Mouse (Mus musculus) embryonic facial prominence, embryonic 14.5 days (tissue): ENCODE data around the gene Mapkapk3. TPM values are rescaled to one million over a fixed set of nuclear protein-coding genes. Genes with fewer than 3 reads are reported as not detected.

ENCODE experiments used
- ATAC-seq: fragments of 200-750 bp; cut with Nextera tagmentation; 2 replicates; pipeline ENCODE4 v1.8.0; 2017; ENCODE audit warnings: low read depth, moderate number of reproducible peaks, moderate TSS enrichment
- DNase-seq: peaks from one replicate; pipeline ENCODE4 v3.0.0-alpha.2; 2015; ENCODE audit warnings: low spot score
- H3K27ac ChIP-seq: fragments of 300-500 bp; sonication (generic); replicated peaks from 2 replicates; pipeline ENCODE4 v1.5.1; 2014; ENCODE audit warnings: low read depth, mild to moderate bottlenecking, low read length, moderate library complexity
- H3K27me3 ChIP-seq: fragments of 300-500 bp; sonication (generic); replicated peaks from 2 replicates; pipeline ENCODE4 v1.6.1; 2014; ENCODE audit warnings: low read length; ENCODE audit not compliant: control insufficient read depth, insufficient read depth
- H3K36me3 ChIP-seq: fragments of 300-500 bp; sonication (generic); 2 replicates; pipeline ENCODE4 v1.6.1; 2014; ENCODE audit warnings: low read length, mixed read lengths; ENCODE audit not compliant: control insufficient read depth, insufficient read depth
- H3K4me1 ChIP-seq: fragments of 300-500 bp; sonication (generic); 2 replicates; pipeline ENCODE4 v1.6.1; 2014; ENCODE audit warnings: antibody characterized with exemption, low read length; ENCODE audit not compliant: control insufficient read depth, insufficient read depth
- H3K4me2 ChIP-seq: fragments of 300-500 bp; sonication (generic); 2 replicates; pipeline ENCODE4 v1.6.1; 2014; ENCODE audit warnings: low read depth, mild to moderate bottlenecking, low read length, moderate library complexity, mixed read lengths
- H3K4me3 ChIP-seq: fragments of 300-500 bp; sonication (generic); 2 replicates; pipeline ENCODE4 v1.5.1; 2014; ENCODE audit warnings: low read depth, mild to moderate bottlenecking, low read length
- H3K9ac ChIP-seq: fragments of 300-500 bp; sonication (generic); 2 replicates; pipeline ENCODE4 v1.6.1; 2014; ENCODE audit warnings: low read depth, mild to moderate bottlenecking, low read length, moderate library complexity, mixed read lengths
- H3K9me3 ChIP-seq: fragments of 300-500 bp; sonication (generic); 2 replicates; pipeline ENCODE4 v1.6.1; 2016; ENCODE audit warnings: low read length; ENCODE audit not compliant: control insufficient read depth
- WGBS: fragments of 180-500 bp; shearing (Covaris S2); extraction: QIAGEN DNeasy Blood & Tissue Kit; methylation state at CpG from one replicate; pipeline ENCODE4 v1.1.7; 2014; 5-methylcytosine and 5-hydroxymethylcytosine counted together
- polyA plus RNA-seq: library from polyadenylated mRNA; unstranded; fragments of >200 nt; fragmentation: Nextera tagmentation; extraction: Ambion mirVana; gene quantifications from 2 replicates; pipeline ENCODE4 v1.2.1, GENCODE M21; 2014

Mapkapk3 gene
- polyA plus RNA-seq, 1 experiment from 2014 or later, result 10.1 TPM

- H3K27me3 ChIP-seq, result no peaks in the 10 kb centered on the region
- WGBS, result 25% methylated on average over 8 of the region's 8 CpGs
- DNase-seq (peak; percentile 73), ATAC-seq (no peak)
- H3K27ac ChIP-seq, result no peak overlapping the region
- H3K9ac ChIP-seq, result peak overlapping the region; percentile 60; the same call in 1 of the 2 replicates
- peak overlapping the region; percentile 88 for H3K4me2 ChIP-seq
- H3K36me3 ChIP-seq, result no peaks in the 10 kb centered on the region
- peaks cover 4% of the 10 kb centered on the region for H3K4me1 ChIP-seq
- H3K9me3 ChIP-seq, result no peaks in the 10 kb centered on the region
- peak overlapping the region; percentile 54 for H3K4me3 ChIP-seq
Observed at GRCm38 (mm10) chr9:107288711-107289110, 966 bp downstream of the Mapkapk3 start.

- Histone ChIP-seq H3K4me1 (peaks cover 4% of the 10 kb centered on the region), H3K9ac (no peak overlapping the region), H3K4me2 (peak overlapping the region; percentile 88; the same call in 1 of the 2 replicates), H3K4me3 (peak overlapping the region; percentile 54; the same call in 1 of the 2 replicates), H3K27ac (no peak overlapping the region), H3K27me3 (no peaks in the 10 kb centered on the region), H3K9me3 (no peaks in the 10 kb centered on the region), H3K36me3 (no peaks in the 10 kb centered on the region)
- DNase-seq, result no peak
- 89% methylated on average over 14 of the region's 14 CpGs for WGBS
- ATAC-seq, result no peak
Observed at GRCm38 (mm10) chr9:107288105-107288650, 1.5 kb downstream of the Mapkapk3 start.

DNA sequence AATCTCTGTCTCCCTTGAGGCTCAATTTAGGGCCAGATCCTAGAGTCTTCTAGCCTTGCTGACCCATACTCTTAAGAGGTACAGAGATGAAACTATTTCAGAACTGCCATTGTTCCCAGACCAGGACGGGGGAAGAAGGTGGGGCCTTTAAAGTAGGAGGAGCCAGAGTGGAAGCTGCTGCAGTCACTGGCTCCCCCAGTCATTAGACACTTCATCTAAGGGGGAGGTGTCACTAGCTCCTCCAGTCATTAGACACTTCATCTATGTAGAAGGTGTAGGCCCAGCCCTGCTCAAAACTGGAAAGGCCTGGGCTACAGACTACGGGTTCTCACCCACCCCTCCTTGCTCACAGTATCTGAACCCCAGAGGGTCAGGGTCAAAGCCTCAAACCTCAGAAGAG lies 2.4 kb downstream of the Mapkapk3 start:
- Histone ChIP-seq H3K4me2 (no peak overlapping the region), H3K36me3 (no peaks in the 10 kb centered on the region), H3K4me3 (no peak overlapping the region), H3K27ac (no peak overlapping the region), H3K9me3 (no peaks in the 10 kb centered on the region), H3K4me1 (peaks cover 4% of the 10 kb centered on the region), H3K27me3 (no peaks in the 10 kb centered on the region), H3K9ac (no peak overlapping the region)
- no peak for DNase-seq
- no peak for ATAC-seq
- WGBS, result 59% methylated on average over 2 of the region's 2 CpGs

- no peaks in the 10 kb centered on the region for H3K36me3 ChIP-seq
- peaks cover 10% of the 10 kb centered on the region for H3K4me1 ChIP-seq
- H3K27me3 ChIP-seq, result no peaks in the 10 kb centered on the region
- H3K4me3 ChIP-seq, result no peak overlapping the region
- no peak overlapping the region for H3K27ac ChIP-seq
- DNase-seq (no peak), ATAC-seq (no peak)
- no peak overlapping the region for H3K9ac ChIP-seq
- WGBS, result 18% methylated on average over 3 of the region's 3 CpGs
- no peaks in the 10 kb centered on the region for H3K9me3 ChIP-seq
- H3K4me2 ChIP-seq, result no peak overlapping the region
Observed at GRCm38 (mm10) chr9:107285009-107285408, 4.7 kb downstream of the Mapkapk3 start.

DNA sequence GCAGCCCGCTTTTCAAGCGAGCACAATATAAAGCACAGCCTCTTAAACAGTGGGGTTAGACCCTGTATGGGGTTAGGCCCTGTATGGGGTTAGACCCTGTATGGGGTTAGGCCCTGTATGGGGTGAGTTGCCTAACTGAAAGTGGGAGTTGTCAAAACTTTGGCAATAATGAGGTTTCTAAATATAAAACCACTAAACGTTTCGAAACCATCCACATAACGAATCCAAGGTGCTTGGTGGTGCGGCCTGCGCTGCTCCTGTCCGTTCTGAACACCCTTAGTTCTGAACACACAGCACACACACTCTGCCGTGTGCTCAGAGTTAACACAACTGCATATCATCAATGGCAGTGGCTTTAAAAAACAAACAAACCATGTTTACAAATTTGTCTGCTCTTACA lies 6.7 kb downstream of the Mapkapk3 start:
- 76% methylated on average over 9 of the region's 9 CpGs for WGBS
- ATAC-seq, result no peak

GRCm38 (mm10) chr9:107281241-107281987 lies 8.3 kb downstream of the Mapkapk3 start:
- ATAC-seq (no peak), DNase-seq (no peak)
- Histone ChIP-seq H3K4me3 (no peak overlapping the region), H3K9me3 (no peaks in the 10 kb centered on the region), H3K36me3 (no peaks in the 10 kb centered on the region), H3K9ac (no peak overlapping the region), H3K27me3 (no peaks in the 10 kb centered on the region), H3K27ac (no peak overlapping the region), H3K4me2 (no peak overlapping the region), H3K4me1 (peaks cover 19% of the 10 kb centered on the region)
- WGBS, result 79% methylated on average over 5 of the region's 5 CpGs

More for the DNA sequence above, 6.7 kb downstream of the Mapkapk3 start:
- Histone ChIP-seq H3K9me3 (no peaks in the 10 kb centered on the region), H3K4me3 (no peak overlapping the region), H3K4me1 (peaks cover 19% of the 10 kb centered on the region), H3K27me3 (no peaks in the 10 kb centered on the region), H3K36me3 (no peaks in the 10 kb centered on the region), H3K4me2 (no peak overlapping the region), H3K27ac (no peak overlapping the region), H3K9ac (no peak overlapping the region)
- DNase-seq, result no peak

DNA sequence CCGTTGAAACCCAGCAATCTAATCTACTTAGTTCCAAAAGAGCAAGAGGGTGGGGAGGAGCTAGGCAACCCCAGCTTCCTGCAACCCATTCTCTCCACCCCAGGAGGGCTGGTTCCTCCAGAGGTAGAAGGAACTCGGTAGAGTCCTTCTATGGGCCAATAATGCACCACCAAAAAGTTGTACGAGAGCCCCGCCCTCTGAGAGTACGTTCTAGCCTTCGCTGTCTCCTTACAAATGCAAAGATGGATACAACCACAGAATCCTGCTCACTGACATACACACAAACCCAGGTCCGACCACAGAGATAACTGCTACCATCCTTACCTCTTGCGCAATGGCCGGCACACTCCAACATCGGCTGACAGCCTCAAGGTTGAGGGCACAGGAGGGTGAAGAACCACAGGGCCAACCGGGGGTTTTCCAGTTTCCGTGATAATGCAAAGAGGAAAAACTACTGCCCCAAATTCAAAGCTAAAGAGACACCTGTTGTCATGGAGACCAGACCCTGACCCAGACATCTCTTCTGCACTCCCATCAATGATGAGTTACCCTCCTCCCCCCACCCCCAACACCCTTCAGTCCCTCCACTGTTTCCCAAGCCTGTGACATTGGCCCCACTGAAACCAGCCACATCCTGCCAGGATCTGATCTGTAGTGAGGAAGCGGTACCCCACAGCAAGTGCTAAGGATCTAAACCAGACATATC lies 9.2 kb downstream of the Mapkapk3 start:
- peak overlapping the region; percentile 45 for H3K4me2 ChIP-seq
- 0 out of 2 replicates have a peak overlapping the region, but pooled peaks have one; percentile 3 for H3K4me3 ChIP-seq
- H3K27ac ChIP-seq, result peak overlapping the region; percentile 71; the same call in 1 of the 2 replicates
- H3K9ac ChIP-seq, result peak overlapping the region; percentile 52
- H3K9me3 ChIP-seq, result no peaks in the 10 kb centered on the region
- no peaks in the 10 kb centered on the region for H3K27me3 ChIP-seq
- H3K36me3 ChIP-seq, result no peaks in the 10 kb centered on the region
- no peak for ATAC-seq
- DNase-seq, result no peak
- WGBS, result 50% methylated on average over 13 of the region's 13 CpGs
- peaks cover 19% of the 10 kb centered on the region for H3K4me1 ChIP-seq

- Histone ChIP-seq H3K4me2 (peak overlapping the region; percentile 45), H3K36me3 (no peaks in the 10 kb centered on the region), H3K27ac (peak overlapping the region; percentile 71), H3K9me3 (no peaks in the 10 kb centered on the region), H3K4me1 (peaks cover 19% of the 10 kb centered on the region), H3K4me3 (0 out of 2 replicates have a peak overlapping the region, but pooled peaks have one; percentile 3), H3K9ac (peak overlapping the region; percentile 52), H3K27me3 (no peaks in the 10 kb centered on the region)
- DNase-seq (peak; percentile 73), ATAC-seq (peak; percentile 82)
- WGBS, result 17% methylated on average over 16 of the region's 16 CpGs
Observed at GRCm38 (mm10) chr9:107279378-107280321, 10.0 kb downstream of the Mapkapk3 start.
